Mouse (Mus musculus) hindbrain, embryonic 16.5 days (tissue): Measurements from ENCODE around the gene Ppil4. TPM values are rescaled to one million over a fixed set of nuclear protein-coding genes. Genes with fewer than 3 reads are reported as not detected.
A peak's percentile ranks its signal among the peaks of the same experiment; 100 is the strongest.
"Not testable (repeated sequence)": the region's sequence is repeated elsewhere in the genome, so short reads cannot be mapped to it uniquely, and the experiment has no call there.

Experiments
- ATAC-seq: fragments of 200-750 bp; cut with Nextera tagmentation; 2 replicates; pipeline ENCODE4 v1.8.0; 2017; ENCODE audit warnings: moderate TSS enrichment, moderate library complexity
- H3K27ac ChIP-seq: fragments of 300-500 bp; sonication (generic); 2 replicates; pipeline ENCODE4 v1.5.1; 2014; ENCODE audit warnings: low read depth, mild to moderate bottlenecking, control low read depth, low read length, moderate library complexity
- H3K27me3 ChIP-seq: fragments of 300-500 bp; sonication (generic); replicated peaks from 2 replicates; pipeline ENCODE4 v1.6.1; 2014; ENCODE audit warnings: low read length; ENCODE audit not compliant: control insufficient read depth, insufficient read depth
- H3K36me3 ChIP-seq: fragments of 300-500 bp; sonication (generic); 2 replicates; pipeline ENCODE4 v1.6.1; 2014; ENCODE audit warnings: mild to moderate bottlenecking, low read length, moderate library complexity, mixed read lengths; ENCODE audit not compliant: control insufficient read depth, insufficient read depth
- H3K4me1 ChIP-seq: fragments of 300-500 bp; sonication (generic); 2 replicates; pipeline ENCODE4 v1.6.1; 2014; ENCODE audit warnings: low read depth, low read length; ENCODE audit not compliant: control insufficient read depth, insufficient read depth
- H3K4me2 ChIP-seq: fragments of 300-500 bp; sonication (generic); 2 replicates; pipeline ENCODE4 v1.6.1; 2014; ENCODE audit warnings: mild to moderate bottlenecking, low read length, control low read depth, moderate library complexity
- H3K4me3 ChIP-seq: fragments of 300-500 bp; sonication (generic); 2 replicates; pipeline ENCODE4 v1.5.1; 2014; ENCODE audit warnings: mild to moderate bottlenecking, low read length, control low read depth, moderate library complexity
- H3K9ac ChIP-seq: fragments of 300-500 bp; sonication (generic); 2 replicates; pipeline ENCODE4 v1.6.1; 2014; ENCODE audit warnings: low read depth, mild to moderate bottlenecking, control low read depth, low read length, moderate library complexity
- H3K9me3 ChIP-seq: fragments of 300-500 bp; sonication (generic); 2 replicates; pipeline ENCODE4 v1.6.1; 2014; ENCODE audit warnings: mild to moderate bottlenecking, low read length, moderate library complexity; ENCODE audit not compliant: control insufficient read depth
- WGBS: fragments of 180-500 bp; shearing (Covaris S2); extraction: QIAGEN DNeasy Blood & Tissue Kit; methylation state at CpG from one replicate; pipeline ENCODE4 v1.1.7; 2014; 5-methylcytosine and 5-hydroxymethylcytosine counted together
- polyA plus RNA-seq: library from polyadenylated mRNA; unstranded; fragments of >200 nt; fragmentation: Nextera tagmentation; extraction: Ambion mirVana; gene quantifications from 2 replicates; pipeline ENCODE4 v1.2.1, GENCODE M21; 2015

Gene Ppil4
- 42.8 and 46.8 TPM in 2 replicates for polyA plus RNA-seq

- no peaks in the 10 kb centered on the region for H3K27me3 ChIP-seq
These were observed at the start of gene Ppil4, which contains the start of gene Ginm1 for GRCm38 (mm10) chr10:7792751-7793385. Gene Ppil4, plus strand, starts transcription at chr10:7792891. Gene Ginm1, minus strand, starts transcription at chr10:7792824.

GRCm38 (mm10) chr10:7745528-7745927, 47.2 kb upstream of the Ppil4 start:
- ATAC-seq, H3K27me3 ChIP-seq, H3K4me2 ChIP-seq, H3K27ac ChIP-seq, H3K9me3 ChIP-seq, H3K4me3 ChIP-seq, H3K9ac ChIP-seq, H3K4me1 ChIP-seq: not testable (repeated sequence)
- H3K36me3 ChIP-seq, result peaks cover 15% of the 10 kb centered on the region; the same call in 1 of the 2 replicates
- 94% methylated on average over 6 of the region's 6 CpGs for WGBS

More at GRCm38 (mm10) chr10:7792751-7793385, at the start of gene Ppil4, which contains the start of gene Ginm1:
- H3K9me3 ChIP-seq, result no peaks in the 10 kb centered on the region
- peak within 1 kb of the TSS; percentile 60; the same call in 1 of the 2 replicates for H3K27ac ChIP-seq
- H3K4me3 ChIP-seq, result peak within 1 kb of the TSS; percentile 61
- ATAC-seq, result peak; percentile 95
- peak within 1 kb of the TSS; percentile 92 for H3K9ac ChIP-seq
- H3K4me2 ChIP-seq, result peak within 1 kb of the TSS; percentile 96
- WGBS, result under 1% methylated on average over 52 of the region's 52 CpGs
- H3K36me3 ChIP-seq, result peaks cover 10% of the 10 kb centered on the region
- H3K4me1 ChIP-seq, result peaks cover 17% of the 10 kb centered on the region

- no peak overlapping the region for H3K4me3 ChIP-seq
- H3K9me3 ChIP-seq, result no peaks in the 10 kb centered on the region
- 92% methylated on average over 6 of the region's 6 CpGs for WGBS
- H3K9ac ChIP-seq, result no peak overlapping the region
- no peak for ATAC-seq
- no peak overlapping the region for H3K27ac ChIP-seq
- H3K4me1 ChIP-seq, result no peaks in the 10 kb centered on the region
- H3K36me3 ChIP-seq, result peaks cover 19% of the 10 kb centered on the region
- no peak overlapping the region for H3K4me2 ChIP-seq
- H3K27me3 ChIP-seq, result no peaks in the 10 kb centered on the region
These were observed 43.9 kb upstream of the Ppil4 start for GRCm38 (mm10) chr10:7748752-7749151.

- Histone ChIP-seq H3K27me3 (no peaks in the 10 kb centered on the region), H3K9me3 (no peaks in the 10 kb centered on the region), H3K4me2 (no peak overlapping the region), H3K4me1 (no peaks in the 10 kb centered on the region), H3K27ac (no peak overlapping the region), H3K4me3 (no peak overlapping the region), H3K9ac (no peak overlapping the region), H3K36me3 (peaks cover 32% of the 10 kb centered on the region)
- WGBS, result 95% methylated on average over 2 of the region's 2 CpGs
- ATAC-seq, result no peak
These were observed 35.1 kb upstream of the Ppil4 start for GRCm38 (mm10) chr10:7757544-7757943.

GRCm38 (mm10) chr10:7772346-7772745, 20.3 kb upstream of the Ppil4 start:
- Histone ChIP-seq H3K9me3 (no peaks in the 10 kb centered on the region), H3K27me3 (no peaks in the 10 kb centered on the region), H3K27ac (no peak overlapping the region), H3K4me2 (no peak overlapping the region), H3K4me1 (no peaks in the 10 kb centered on the region), H3K4me3 (no peak overlapping the region), H3K9ac (no peak overlapping the region), H3K36me3 (peaks cover 42% of the 10 kb centered on the region)
- ATAC-seq, result no peak
- WGBS, result 95% methylated on average over 4 of the region's 4 CpGs

GRCm38 (mm10) chr10:7772769-7773168, 19.9 kb upstream of the Ppil4 start:
- no peak overlapping the region for H3K9ac ChIP-seq
- no peaks in the 10 kb centered on the region for H3K4me1 ChIP-seq
- ATAC-seq, result no peak
- no peak overlapping the region for H3K27ac ChIP-seq
- H3K4me2 ChIP-seq, result no peak overlapping the region
- no peaks in the 10 kb centered on the region for H3K27me3 ChIP-seq
- WGBS, result 90% methylated on average over 1 of the region's 1 CpGs
- peaks cover 39% of the 10 kb centered on the region for H3K36me3 ChIP-seq
- H3K9me3 ChIP-seq, result no peaks in the 10 kb centered on the region
- no peak overlapping the region for H3K4me3 ChIP-seq

- Histone ChIP-seq H3K4me2 (no peak overlapping the region), H3K36me3 (peaks cover 29% of the 10 kb centered on the region), H3K9ac (no peak overlapping the region), H3K9me3 (no peaks in the 10 kb centered on the region), H3K27me3 (no peaks in the 10 kb centered on the region), H3K4me1 (0 out of 2 replicates have a peak, but pooled peaks cover 3% of the 10 kb centered on the region), H3K4me3 (no peak overlapping the region), H3K27ac (no peak overlapping the region)
- WGBS, result 94% methylated on average over 8 of the region's 8 CpGs
- ATAC-seq, result no peak
These were observed 17.3 kb upstream of the Ppil4 start for GRCm38 (mm10) chr10:7775421-7775820.

- WGBS, result 99% methylated on average over 3 of the region's 3 CpGs
- peaks cover 6% of the 10 kb centered on the region; the same call in 1 of the 2 replicates for H3K4me1 ChIP-seq
- no peak overlapping the region for H3K4me2 ChIP-seq
- H3K27ac ChIP-seq, result no peak overlapping the region
- H3K27me3 ChIP-seq, result no peaks in the 10 kb centered on the region
- H3K9me3 ChIP-seq, result no peaks in the 10 kb centered on the region
- no peak overlapping the region for H3K9ac ChIP-seq
- H3K4me3 ChIP-seq, result no peak overlapping the region
- peaks cover 14% of the 10 kb centered on the region for H3K36me3 ChIP-seq
- ATAC-seq, result no peak
These were observed 14.3 kb upstream of the Ppil4 start for GRCm38 (mm10) chr10:7778361-7778760.

GRCm38 (mm10) chr10:7779751-7780237, 12.9 kb upstream of the Ppil4 start:
- no peaks in the 10 kb centered on the region for H3K9me3 ChIP-seq
- H3K27ac ChIP-seq, result no peak overlapping the region
- H3K9ac ChIP-seq, result peak overlapping the region; percentile 95
- H3K4me2 ChIP-seq, result peak overlapping the region; percentile 79
- peak overlapping the region; percentile 100 for H3K4me3 ChIP-seq
- H3K27me3 ChIP-seq, result no peaks in the 10 kb centered on the region
- peaks cover 6% of the 10 kb centered on the region; the same call in 1 of the 2 replicates for H3K4me1 ChIP-seq
- 22% methylated on average over 7 of the region's 7 CpGs for WGBS
- H3K36me3 ChIP-seq, result peaks cover 6% of the 10 kb centered on the region
- peak; percentile 5; the same call in 1 of the 2 replicates for ATAC-seq
